ENCODE assay signal across 8 mouse cellular contexts in genomic region chr17:43666576-43667289, GRCm38 (mm10). TPM values are rescaled to one million over a fixed set of nuclear protein-coding genes. Genes with fewer than 3 reads are reported as not detected.
DNase-seq lines count a peak whose midpoint lies in the region; ATAC-seq and TF ChIP-seq lines count a peak whose summit lies in the region.

TSS of gene Slc25a27 (minus strand) at chr17:43667214.

- peak within 1 kb of the TSS; percentile 41; the same call in 1 of the 2 replicates for H3K27ac ChIP-seq in bone marrow, adult 2 months (ENCODE audit: control insufficient read depth, insufficient read depth, low read depth, low read length, poor library complexity)
- H3K27ac ChIP-seq in embryonic facial prominence, embryonic 14.5 days (replicated peaks; ENCODE audit: low read depth, low read length): peak within 1 kb of the TSS; percentile 58
- peak within 1 kb of the TSS; percentile 55; the same call in 1 of the 2 replicates for H3K27ac ChIP-seq in limb, embryonic 13.5 days
- H3K27ac ChIP-seq in midbrain, embryonic 15.5 days: peak within 1 kb of the TSS; percentile 80

- H3K4me2 ChIP-seq in embryonic facial prominence, embryonic 14.5 days (ENCODE audit: low read depth, low read length): peak within 1 kb of the TSS; percentile 86
- H3K4me2 ChIP-seq in limb, embryonic 13.5 days (replicated peaks): peak within 1 kb of the TSS; percentile 88
- H3K4me2 ChIP-seq in midbrain, embryonic 15.5 days: peak within 1 kb of the TSS; percentile 71

- peak within 1 kb of the TSS; percentile 85 for H3K9ac ChIP-seq in embryonic facial prominence, embryonic 14.5 days (ENCODE audit: low read depth, low read length)
- peak within 1 kb of the TSS; percentile 86 for H3K9ac ChIP-seq in limb, embryonic 13.5 days
- H3K9ac ChIP-seq in midbrain, embryonic 15.5 days: peak within 1 kb of the TSS; percentile 94

- no peaks in the 10 kb centered on the region for H3K9me3 ChIP-seq in embryonic facial prominence, embryonic 14.5 days (ENCODE audit: control insufficient read depth, low read length)
- H3K9me3 ChIP-seq in limb, embryonic 13.5 days: no peaks in the 10 kb centered on the region
- H3K9me3 ChIP-seq in midbrain, embryonic 15.5 days: no peaks in the 10 kb centered on the region

- DNase-seq in 3T3-L1 (ENCODE audit: low read depth, low spot score): peak; percentile 98
- peak; percentile 98 for DNase-seq in embryonic facial prominence, embryonic 14.5 days (ENCODE audit: low spot score)
- peak; percentile 92 to 94 for DNase-seq in heart, adult 9 months (ENCODE audit: low spot score in 2 of 2)
- peak; percentile 96 for DNase-seq in kidney, adult 9 months
- peak; percentile 78 to 82 for DNase-seq in spleen, adult 18-20 months

- no peak for TF ChIP-seq CTCF in bone marrow, adult 2 months (IDR thresholded peaks at IDR 0.05; ENCODE audit: control insufficient read depth, insufficient read depth, low read length)

- H3K4me3 ChIP-seq in bone marrow, adult 2 months (replicated peaks; ENCODE audit: control insufficient read depth, low read depth, low read length): peak within 1 kb of the TSS; percentile 83
- peak within 1 kb of the TSS; percentile 93 for H3K4me3 ChIP-seq in embryonic facial prominence, embryonic 14.5 days (ENCODE audit: low read depth, low read length)
- peak within 1 kb of the TSS; percentile 92 for H3K4me3 ChIP-seq in limb, embryonic 13.5 days
- peak within 1 kb of the TSS; percentile 82 for H3K4me3 ChIP-seq in midbrain, embryonic 15.5 days

- no peaks in the 10 kb centered on the region; the same call in 1 of the 2 replicates for H3K4me1 ChIP-seq in bone marrow, adult 2 months (ENCODE audit: control insufficient read depth, insufficient read depth, low read length)
- peaks cover 24% of the 10 kb centered on the region for H3K4me1 ChIP-seq in embryonic facial prominence, embryonic 14.5 days (ENCODE audit: control insufficient read depth, insufficient read depth, low read length)
- peaks cover 31% of the 10 kb centered on the region for H3K4me1 ChIP-seq in limb, embryonic 13.5 days
- peaks cover 22% of the 10 kb centered on the region for H3K4me1 ChIP-seq in midbrain, embryonic 15.5 days

- H3K27me3 ChIP-seq in embryonic facial prominence, embryonic 14.5 days (replicated peaks; ENCODE audit: control insufficient read depth, insufficient read depth, low read length): no peaks in the 10 kb centered on the region
- H3K27me3 ChIP-seq in limb, embryonic 13.5 days: no peaks in the 10 kb centered on the region
- no peaks in the 10 kb centered on the region for H3K27me3 ChIP-seq in midbrain, embryonic 15.5 days (replicated peaks)

- no peaks in the 10 kb centered on the region for H3K36me3 ChIP-seq in embryonic facial prominence, embryonic 14.5 days (ENCODE audit: control insufficient read depth, insufficient read depth, low read length)
- H3K36me3 ChIP-seq in limb, embryonic 13.5 days: peaks cover 3% of the 10 kb centered on the region; the same call in 1 of the 2 replicates
- 0 out of 2 replicates have a peak, but pooled peaks cover 6% of the 10 kb centered on the region for H3K36me3 ChIP-seq in midbrain, embryonic 15.5 days (replicated peaks)

- peak; percentile 98 for ATAC-seq in embryonic facial prominence, embryonic 14.5 days (ENCODE audit: low read depth)
- ATAC-seq in limb, embryonic 13.5 days (ENCODE audit: low FRiP score, low read depth): peak; percentile 98
- ATAC-seq in midbrain, embryonic 15.5 days (replicated peaks): peak; percentile 95

- TF ChIP-seq POLR2A in bone marrow, adult 2 months (IDR thresholded peaks at IDR 0.05; ENCODE audit: borderline replicate concordance, control insufficient read depth, low read depth, low read length): no peak

- WGBS in bone marrow, adult 2 months: under 1% methylated on average over 41 of the region's 41 CpGs
- WGBS in embryonic facial prominence, embryonic 14.5 days: under 1% methylated on average over 19 of the region's 41 CpGs
- 1% methylated on average over 41 of the region's 41 CpGs for WGBS in limb, embryonic 13.5 days
- WGBS in midbrain, embryonic 15.5 days: under 1% methylated on average over 41 of the region's 41 CpGs

RNA-seq across cellular contexts. Expression of gene Slc25a27, which starts in this region (rescaled TPM):
- polyA plus RNA-seq in bone marrow, adult 2 months (2011; ENCODE audit: insufficient read depth, insufficient read length, low replicate concordance, missing spikeins): 0.66 and 3.2 TPM in 2 replicates
- 14.8 and 18.1 TPM in 2 replicates for polyA plus RNA-seq in embryonic facial prominence, embryonic 14.5 days (2014; fragmentation: Nextera tagmentation; extraction: Ambion mirVana)
- polyA plus RNA-seq in limb, embryonic 13.5 days (2015; fragmentation: Nextera tagmentation; extraction: Ambion mirVana): 48.7 and 50.3 TPM in 2 replicates
- 124 and 140 TPM in 2 replicates for polyA plus RNA-seq in midbrain, embryonic 15.5 days (2015; fragmentation: Nextera tagmentation; extraction: Ambion mirVana)

Comparison
In these comparisons a context has a peak if more than half of its experiments do, and no peak if none do; other contexts are left out.
1. Peak in every context shown above with its lines: DNase-seq, ATAC-seq, H3K4me3 ChIP-seq and H3K27ac ChIP-seq.